Mouse (Mus musculus): ENCODE measurements around the gene Itsn1. TPM values are rescaled to one million over a fixed set of nuclear protein-coding genes. Genes with fewer than 3 reads are reported as not detected.

The Itsn1 gene
- polyA plus RNA-seq, 1 experiment from 2014 or later, result 56.5 TPM

DNA sequence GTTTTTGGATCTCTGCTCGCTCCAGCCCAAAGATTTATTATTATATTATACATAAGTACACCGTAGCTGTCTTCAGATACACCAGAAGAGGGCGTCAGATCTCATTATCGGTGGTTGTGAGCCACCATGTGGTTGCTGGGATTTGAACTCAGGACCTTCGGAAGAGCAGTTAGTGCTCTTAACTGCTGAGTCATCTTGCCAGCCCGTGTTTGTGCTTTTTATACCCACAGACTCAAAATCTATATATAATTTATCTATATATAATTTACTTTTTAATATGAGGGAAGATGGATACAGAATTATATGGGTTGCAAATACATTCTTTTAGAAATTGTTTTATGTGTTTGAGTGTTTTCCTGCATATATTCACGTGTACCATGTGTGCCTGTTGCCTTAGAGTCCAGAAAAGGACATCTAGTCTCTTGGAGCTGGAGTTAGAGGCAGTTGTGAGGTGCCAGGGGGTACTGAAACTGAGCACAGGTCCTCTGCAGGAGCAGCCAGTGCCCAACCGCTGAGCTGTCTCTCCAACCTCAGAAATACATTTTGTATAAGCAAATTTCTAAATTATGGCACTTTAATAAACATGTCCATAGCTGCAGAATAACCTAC is 203.1 kb downstream of the Itsn1 start:
- no peaks in the 10 kb centered on the region for H3K27me3 ChIP-seq (ENCODE audit: control insufficient read depth, insufficient read depth, low read length)
- WGBS, result 51% methylated on average over 8 of the region's 8 CpGs

DNA sequence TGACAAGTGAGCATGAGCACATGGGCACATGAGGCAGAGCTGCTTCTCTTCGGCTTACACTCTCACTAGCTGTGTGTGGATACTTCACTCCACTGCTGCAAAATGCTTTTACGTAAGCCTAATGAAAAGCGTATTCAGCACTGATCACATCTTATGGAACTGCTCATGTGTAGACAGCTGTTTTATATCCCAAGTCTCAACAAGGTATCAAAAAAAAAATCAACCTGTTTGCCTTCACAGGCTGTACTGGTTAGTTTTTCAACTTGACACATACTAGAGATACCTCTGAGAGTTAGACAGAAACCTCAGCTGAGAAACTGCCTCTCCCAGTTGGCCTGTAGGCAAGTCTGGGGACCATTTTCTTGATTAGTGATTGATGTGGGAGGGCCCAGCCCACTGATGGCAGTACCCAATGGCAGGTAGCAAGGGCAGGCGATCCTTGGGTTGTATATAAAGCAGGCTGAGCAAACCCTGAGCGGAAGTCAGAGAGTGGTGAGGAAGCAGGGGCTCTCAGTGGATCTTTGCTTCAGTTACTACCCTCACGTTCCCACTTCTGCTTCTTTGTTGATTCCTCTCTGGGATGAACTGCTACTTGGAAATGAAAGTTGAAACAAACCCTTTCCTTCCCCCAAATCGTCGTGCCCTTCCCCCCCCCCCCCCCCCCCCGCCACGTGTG is 203.9 kb downstream of the Itsn1 start:
- H3K27ac ChIP-seq (ENCODE audit: low read depth, low read length), result no peak overlapping the region
- no peak overlapping the region for H3K4me2 ChIP-seq (ENCODE audit: low read depth, low read length)
- peaks cover 12% of the 10 kb centered on the region for H3K36me3 ChIP-seq (ENCODE audit: control insufficient read depth, insufficient read depth, low read length)
- no peaks in the 10 kb centered on the region for H3K9me3 ChIP-seq (ENCODE audit: control insufficient read depth, low read length)
- H3K4me3 ChIP-seq (ENCODE audit: low read depth, low read length), result no peak overlapping the region
- no peak for ATAC-seq (ENCODE audit: low read depth)
- 56% methylated on average over 8 of the region's 10 CpGs for WGBS
- H3K9ac ChIP-seq (replicated peaks; ENCODE audit: low read depth, low read length), result no peak overlapping the region
- H3K27me3 ChIP-seq (ENCODE audit: control insufficient read depth, insufficient read depth, low read length), result no peaks in the 10 kb centered on the region
- peaks cover 10% of the 10 kb centered on the region; the same call in 1 of the 2 replicates for H3K4me1 ChIP-seq (ENCODE audit: control insufficient read depth, insufficient read depth, low read length)

More for the DNA sequence above, 203.1 kb downstream of the Itsn1 start:
- Histone ChIP-seq H3K9me3 (ENCODE audit: control insufficient read depth, low read length) (no peaks in the 10 kb centered on the region), H3K9ac (replicated peaks; ENCODE audit: low read depth, low read length) (no peak overlapping the region), H3K27ac (ENCODE audit: low read depth, low read length) (no peak overlapping the region), H3K4me1 (ENCODE audit: control insufficient read depth, insufficient read depth, low read length) (peaks cover 10% of the 10 kb centered on the region; the same call in 1 of the 2 replicates), H3K36me3 (ENCODE audit: control insufficient read depth, insufficient read depth, low read length) (peaks cover 20% of the 10 kb centered on the region), H3K4me3 (ENCODE audit: low read depth, low read length) (peak overlapping the region; percentile 99), H3K4me2 (ENCODE audit: low read depth, low read length) (peak overlapping the region; percentile 75)
- ATAC-seq (ENCODE audit: low read depth), result no peak

DNA sequence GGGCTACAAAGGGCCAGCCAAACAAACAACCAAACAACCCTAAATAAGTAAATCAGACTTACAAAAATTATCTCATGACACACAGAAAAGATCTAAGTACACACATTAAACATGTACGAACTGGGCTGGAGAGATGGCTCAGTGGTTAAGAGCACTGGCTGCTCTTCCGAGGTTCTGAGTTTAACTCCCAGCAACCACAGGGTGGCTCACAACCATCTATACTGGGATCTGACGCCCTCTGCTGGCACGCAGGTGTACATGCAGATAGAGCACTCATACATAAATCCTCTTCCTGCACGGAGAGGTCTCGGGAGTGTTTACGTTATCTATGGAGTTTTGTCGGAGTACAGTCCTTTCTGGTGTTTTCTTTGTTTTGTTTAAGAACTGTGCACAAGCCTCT is 206.0 kb downstream of the Itsn1 start:
- H3K27me3 ChIP-seq (ENCODE audit: control insufficient read depth, insufficient read depth, low read length), result no peaks in the 10 kb centered on the region
- H3K9me3 ChIP-seq (ENCODE audit: control insufficient read depth, low read length), result no peaks in the 10 kb centered on the region
- no peak overlapping the region for H3K9ac ChIP-seq (replicated peaks; ENCODE audit: low read depth, low read length)
- peaks cover 9% of the 10 kb centered on the region; the same call in 1 of the 2 replicates for H3K4me1 ChIP-seq (ENCODE audit: control insufficient read depth, insufficient read depth, low read length)
- no peak overlapping the region for H3K4me3 ChIP-seq (ENCODE audit: low read depth, low read length)
- ATAC-seq (ENCODE audit: low read depth), result no peak
- no peak overlapping the region for H3K4me2 ChIP-seq (ENCODE audit: low read depth, low read length)
- no peak overlapping the region for H3K27ac ChIP-seq (ENCODE audit: low read depth, low read length)
- WGBS, result 37% methylated on average over 8 of the region's 8 CpGs
- H3K36me3 ChIP-seq (ENCODE audit: control insufficient read depth, insufficient read depth, low read length), result no peaks in the 10 kb centered on the region

DNA sequence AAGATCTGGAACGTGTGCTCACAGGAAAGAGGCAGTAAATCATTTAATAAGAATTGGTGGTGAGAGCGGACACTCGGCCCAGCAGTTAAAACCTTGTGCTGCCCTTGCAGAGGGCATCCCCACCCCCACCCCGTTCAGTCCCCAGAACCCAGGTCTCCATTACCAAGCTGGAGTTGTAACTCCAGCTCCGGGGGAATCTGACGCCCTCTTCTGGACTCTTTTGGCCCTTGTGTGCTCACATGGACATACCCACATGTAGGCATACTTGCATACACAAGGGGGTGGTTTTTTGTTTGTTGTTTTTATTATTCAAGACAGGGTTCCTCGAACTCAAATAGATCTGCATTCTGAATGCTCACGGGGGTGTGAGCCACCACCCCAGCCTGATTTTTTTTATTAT is 206.6 kb downstream of the Itsn1 start:
- Histone ChIP-seq H3K9ac (replicated peaks; ENCODE audit: low read depth, low read length) (no peak overlapping the region), H3K27me3 (ENCODE audit: control insufficient read depth, insufficient read depth, low read length) (no peaks in the 10 kb centered on the region), H3K36me3 (ENCODE audit: control insufficient read depth, insufficient read depth, low read length) (no peaks in the 10 kb centered on the region), H3K4me1 (ENCODE audit: control insufficient read depth, insufficient read depth, low read length) (peaks cover 3% of the 10 kb centered on the region; the same call in 1 of the 2 replicates), H3K4me3 (ENCODE audit: low read depth, low read length) (no peak overlapping the region), H3K4me2 (ENCODE audit: low read depth, low read length) (no peak overlapping the region), H3K27ac (ENCODE audit: low read depth, low read length) (no peak overlapping the region), H3K9me3 (ENCODE audit: control insufficient read depth, low read length) (no peaks in the 10 kb centered on the region)
- ATAC-seq (ENCODE audit: low read depth), result no peak
- 57% methylated on average over 8 of the region's 8 CpGs for WGBS

DNA sequence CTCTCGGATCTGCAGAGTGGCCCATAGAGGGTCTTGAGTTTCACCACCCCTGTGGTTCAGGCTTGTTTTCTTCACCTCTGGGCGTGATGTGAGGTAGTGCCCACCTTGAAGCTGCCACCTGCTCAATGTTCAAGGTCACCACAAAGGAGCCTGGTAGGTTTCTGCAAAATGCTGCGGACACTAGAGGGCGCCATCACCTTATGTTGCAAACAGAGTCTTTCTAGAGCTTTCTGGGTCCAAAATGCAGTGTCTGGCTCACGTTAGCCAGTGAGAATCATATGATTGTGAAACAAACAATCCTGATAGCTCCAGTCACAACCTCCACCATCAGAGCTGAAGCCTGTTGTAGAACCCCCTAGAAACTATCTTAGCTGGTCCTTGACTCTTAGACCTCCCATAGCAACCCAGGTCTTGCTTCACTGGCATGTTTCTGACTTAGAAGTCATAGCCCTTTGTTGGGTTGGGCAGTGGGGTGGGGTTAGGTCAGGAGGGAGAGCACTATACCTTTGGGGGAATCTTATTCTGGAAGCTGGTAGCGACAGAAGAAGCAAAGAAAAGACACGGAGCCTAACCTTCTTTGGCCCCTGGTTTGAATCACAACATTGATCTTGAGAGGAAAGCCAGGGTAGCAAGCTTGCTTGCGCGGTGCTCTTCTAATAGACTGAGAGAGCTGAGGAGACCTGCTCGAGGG is 207.4 kb downstream of the Itsn1 start:
- Histone ChIP-seq H3K4me1 (ENCODE audit: control insufficient read depth, insufficient read depth, low read length) (0 out of 2 replicates have a peak, but pooled peaks cover 2% of the 10 kb centered on the region), H3K27me3 (ENCODE audit: control insufficient read depth, insufficient read depth, low read length) (no peaks in the 10 kb centered on the region), H3K36me3 (ENCODE audit: control insufficient read depth, insufficient read depth, low read length) (no peaks in the 10 kb centered on the region), H3K4me2 (ENCODE audit: low read depth, low read length) (no peak overlapping the region), H3K9ac (replicated peaks; ENCODE audit: low read depth, low read length) (no peak overlapping the region), H3K27ac (ENCODE audit: low read depth, low read length) (no peak overlapping the region), H3K9me3 (ENCODE audit: control insufficient read depth, low read length) (no peaks in the 10 kb centered on the region), H3K4me3 (ENCODE audit: low read depth, low read length) (no peak overlapping the region)
- peak; percentile 21; the same call in 1 of the 2 replicates for ATAC-seq (ENCODE audit: low read depth)
- WGBS, result 49% methylated on average over 10 of the region's 10 CpGs

DNA sequence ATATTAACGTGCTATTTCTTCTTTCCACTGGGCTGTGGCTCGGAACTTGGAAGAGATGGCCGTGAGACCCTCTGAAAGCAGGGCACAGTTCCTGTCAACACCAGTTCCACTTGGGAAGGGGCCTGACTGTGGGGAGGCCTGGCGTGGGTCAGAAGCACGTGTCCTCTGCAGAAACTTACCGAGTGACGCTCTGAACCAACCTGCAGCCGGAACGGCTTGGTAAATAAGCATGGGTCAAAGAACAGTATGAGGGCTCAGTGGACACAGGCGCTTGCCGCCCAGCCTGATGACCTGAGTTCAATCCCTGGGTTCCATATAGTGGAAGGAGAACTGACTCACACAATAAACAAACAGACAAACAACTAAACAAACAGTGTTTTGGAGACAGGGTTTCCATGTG is 208.2 kb downstream of the Itsn1 start:
- Histone ChIP-seq H3K9ac (replicated peaks; ENCODE audit: low read depth, low read length) (no peak overlapping the region), H3K27me3 (ENCODE audit: control insufficient read depth, insufficient read depth, low read length) (no peaks in the 10 kb centered on the region), H3K27ac (ENCODE audit: low read depth, low read length) (no peak overlapping the region), H3K4me3 (ENCODE audit: low read depth, low read length) (no peak overlapping the region), H3K36me3 (ENCODE audit: control insufficient read depth, insufficient read depth, low read length) (no peaks in the 10 kb centered on the region), H3K4me2 (ENCODE audit: low read depth, low read length) (no peak overlapping the region), H3K9me3 (ENCODE audit: control insufficient read depth, low read length) (no peaks in the 10 kb centered on the region), H3K4me1 (ENCODE audit: control insufficient read depth, insufficient read depth, low read length) (no peaks in the 10 kb centered on the region)
- WGBS, result 87% methylated on average over 11 of the region's 11 CpGs
- no peak for ATAC-seq (ENCODE audit: low read depth)

DNA sequence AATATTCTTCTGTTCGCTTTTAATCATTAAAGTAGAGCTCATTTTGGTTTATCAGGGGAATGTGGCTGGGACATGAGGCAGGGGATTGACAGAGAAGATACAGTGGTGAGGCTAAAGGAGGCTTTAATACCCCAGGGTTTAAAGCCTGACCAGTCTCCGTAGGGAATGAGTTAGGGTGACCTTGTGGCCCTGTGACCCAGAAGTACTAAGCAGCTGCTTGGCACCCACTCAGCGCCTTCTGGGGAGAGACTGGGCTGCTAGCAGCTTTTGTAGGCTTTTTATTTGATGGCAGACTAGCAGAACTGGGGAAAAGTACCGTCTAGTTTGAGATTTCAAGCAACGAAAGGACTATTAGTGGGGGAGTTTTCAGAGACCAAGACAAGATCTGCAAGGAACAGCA is 209.1 kb downstream of the Itsn1 start:
- Histone ChIP-seq H3K27ac (ENCODE audit: low read depth, low read length) (no peak overlapping the region), H3K4me1 (ENCODE audit: control insufficient read depth, insufficient read depth, low read length) (no peaks in the 10 kb centered on the region), H3K4me2 (ENCODE audit: low read depth, low read length) (no peak overlapping the region), H3K4me3 (ENCODE audit: low read depth, low read length) (no peak overlapping the region), H3K9me3 (ENCODE audit: control insufficient read depth, low read length) (no peaks in the 10 kb centered on the region), H3K9ac (replicated peaks; ENCODE audit: low read depth, low read length) (no peak overlapping the region), H3K36me3 (ENCODE audit: control insufficient read depth, insufficient read depth, low read length) (no peaks in the 10 kb centered on the region), H3K27me3 (ENCODE audit: control insufficient read depth, insufficient read depth, low read length) (no peaks in the 10 kb centered on the region)
- ATAC-seq (ENCODE audit: low read depth), result no peak
- 81% methylated on average over 5 of the region's 5 CpGs for WGBS

DNA sequence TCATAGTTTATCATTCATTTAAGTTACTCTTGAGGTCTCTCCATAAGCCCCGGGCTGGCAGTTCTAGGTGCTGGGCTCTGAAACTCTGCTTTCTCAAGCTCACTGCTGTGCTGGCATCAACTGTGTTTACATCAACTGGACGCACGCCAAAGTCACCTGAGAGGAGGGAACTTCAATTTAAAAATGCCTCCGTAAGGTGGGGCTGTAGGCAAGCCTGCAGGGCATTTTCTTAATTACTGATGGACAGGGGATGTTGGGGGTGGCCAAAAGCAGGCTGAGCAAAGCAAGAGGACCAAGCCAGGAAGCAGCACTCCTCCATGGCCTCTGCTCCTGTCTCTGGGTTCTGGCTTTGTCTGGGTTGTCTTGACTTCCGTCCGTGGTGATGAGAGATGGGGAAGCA is 211.6 kb downstream of the Itsn1 start:
- 80% methylated on average over 6 of the region's 6 CpGs for WGBS
- Histone ChIP-seq H3K4me1 (ENCODE audit: control insufficient read depth, insufficient read depth, low read length) (no peaks in the 10 kb centered on the region), H3K9me3 (ENCODE audit: control insufficient read depth, low read length) (no peaks in the 10 kb centered on the region), H3K4me2 (ENCODE audit: low read depth, low read length) (no peak overlapping the region), H3K9ac (replicated peaks; ENCODE audit: low read depth, low read length) (no peak overlapping the region), H3K4me3 (ENCODE audit: low read depth, low read length) (no peak overlapping the region), H3K36me3 (ENCODE audit: control insufficient read depth, insufficient read depth, low read length) (no peaks in the 10 kb centered on the region), H3K27ac (ENCODE audit: low read depth, low read length) (no peak overlapping the region), H3K27me3 (ENCODE audit: control insufficient read depth, insufficient read depth, low read length) (no peaks in the 10 kb centered on the region)
- no peak for ATAC-seq (ENCODE audit: low read depth)

DNA sequence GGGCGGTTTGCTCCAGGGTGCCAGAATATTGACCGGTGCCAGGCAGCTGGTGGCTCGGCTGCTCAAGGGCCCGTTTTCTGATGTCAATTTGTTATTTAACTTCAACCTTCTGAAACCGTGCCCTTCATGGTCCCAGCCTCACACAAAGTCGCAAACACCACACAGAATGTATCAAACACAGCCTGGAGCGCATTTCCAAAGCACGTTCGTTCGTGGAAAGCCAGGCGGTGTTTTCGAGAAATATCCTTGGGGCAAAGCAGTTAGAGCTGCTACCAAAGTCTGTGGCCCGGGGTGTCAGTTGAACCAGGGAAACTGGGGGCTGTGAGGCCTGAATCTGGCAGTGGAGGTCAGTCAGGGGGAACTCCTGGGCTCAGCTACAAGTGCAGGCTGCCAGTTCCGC is 213.1 kb downstream of the Itsn1 start:
- Histone ChIP-seq H3K4me2 (ENCODE audit: low read depth, low read length) (no peak overlapping the region), H3K27ac (ENCODE audit: low read depth, low read length) (no peak overlapping the region), H3K36me3 (ENCODE audit: control insufficient read depth, insufficient read depth, low read length) (no peaks in the 10 kb centered on the region), H3K4me1 (ENCODE audit: control insufficient read depth, insufficient read depth, low read length) (no peaks in the 10 kb centered on the region), H3K9me3 (ENCODE audit: control insufficient read depth, low read length) (no peaks in the 10 kb centered on the region), H3K4me3 (ENCODE audit: low read depth, low read length) (no peak overlapping the region), H3K27me3 (ENCODE audit: control insufficient read depth, insufficient read depth, low read length) (no peaks in the 10 kb centered on the region), H3K9ac (replicated peaks; ENCODE audit: low read depth, low read length) (no peak overlapping the region)
- 85% methylated on average over 14 of the region's 14 CpGs for WGBS
- no peak for ATAC-seq (ENCODE audit: low read depth)
